Mouse (Mus musculus) CH12.LX (cell line): ENCODE results near the gene Abcc2. TPM values are rescaled to one million over a fixed set of nuclear protein-coding genes. Genes with fewer than 3 reads are reported as not detected.

Source experiments
- DNase-seq: peaks from one replicate; pipeline ENCODE4 v3.0.0-alpha.2; 2013; ENCODE audit errors: extremely low read depth
- H3K27ac ChIP-seq: 2 replicates; pipeline ENCODE4 v1.5.1; 2012; ENCODE audit warnings: low read depth, mild to moderate bottlenecking, control low read depth, moderate library complexity; ENCODE audit not compliant: insufficient read depth
- H3K27me3 ChIP-seq: replicated peaks from 2 replicates; pipeline ENCODE3; 2012; ENCODE audit warnings: inconsistent platforms
- H3K36me3 ChIP-seq, 2 experiments: replicated peaks in 1 of 2; 2 replicates each; pipeline versions ENCODE3 to v1.6.1; 2012; ENCODE audit warnings: inconsistent platforms in 1 of 2, low read length in 1 of 2, mild to moderate bottlenecking in 1 of 2, mixed read lengths in 1 of 2, moderate library complexity in 1 of 2; ENCODE audit not compliant: control insufficient read depth in 1 of 2, insufficient read depth in 1 of 2
- H3K4me1 ChIP-seq, 2 experiments: 2 replicates each; pipeline ENCODE4 v1.6.1; 2012; ENCODE audit warnings: inconsistent platforms in 1 of 2, moderate library complexity in 1 of 2; ENCODE audit not compliant: insufficient read depth in 2 of 2, control insufficient read depth in 1 of 2
- H3K4me2 ChIP-seq: 2 replicates; pipeline ENCODE4 v1.6.1; 2012; ENCODE audit warnings: low read depth, mild to moderate bottlenecking, control low read depth; ENCODE audit not compliant: poor library complexity, insufficient read depth, severe bottlenecking
- H3K4me3 ChIP-seq, 3 experiments: fragments of 150-350 bp in 1 of 3; sonication (generic) in 1 of 3; replicated peaks in 1 of 3; 2 replicates each; pipeline versions ENCODE3 to v1.5.1; 2011 to 2012; ENCODE audit warnings: low read depth in 2 of 3, low read length in 2 of 3, mild to moderate bottlenecking in 2 of 3, moderate library complexity in 2 of 3, control low read depth in 1 of 3, improper control_type of control experiment in 1 of 3, inconsistent platforms in 1 of 3, mixed read lengths in 1 of 3; ENCODE audit not compliant: poor library complexity in 1 of 3
- H3K79me2 ChIP-seq: replicated peaks from 2 replicates; pipeline ENCODE4 v1.6.1; 2012; ENCODE audit warnings: mild to moderate bottlenecking, moderate library complexity; ENCODE audit not compliant: control insufficient read depth, poor library complexity, insufficient read depth, severe bottlenecking; ENCODE audit errors: extremely low read depth
- H3K9ac ChIP-seq: 2 replicates; pipeline ENCODE4 v1.6.1; 2012; ENCODE audit warnings: low read depth, mild to moderate bottlenecking, control low read depth, moderate library complexity; ENCODE audit not compliant: insufficient read depth
- H3K9me3 ChIP-seq: replicated peaks from 2 replicates; pipeline ENCODE3; 2012; ENCODE audit warnings: low read length, inconsistent platforms, mixed read lengths
- CHD1 ChIP-seq: IDR thresholded peaks from 2 replicates; pipeline ENCODE4 v1.6.1; 2012; ENCODE audit warnings: low read depth, low read length, improper control_type of control experiment, inconsistent platforms
- E2F4 ChIP-seq: IDR thresholded peaks from 2 replicates; pipeline ENCODE4 v1.6.1; 2011; ENCODE audit warnings: low read depth, low read length, improper control_type of control experiment; ENCODE audit not compliant: insufficient replicate concordance
- ELF1 ChIP-seq: IDR thresholded peaks from 2 replicates; pipeline ENCODE4 v1.6.1; 2014; ENCODE audit warnings: low read depth, mild to moderate bottlenecking, inconsistent platforms, low read length, improper control_type of control experiment
- GABPA ChIP-seq: IDR thresholded peaks from 2 replicates; pipeline ENCODE4 v1.6.1; 2012; ENCODE audit warnings: low read depth, low read length, improper control_type of control experiment, inconsistent platforms; ENCODE audit not compliant: insufficient replicate concordance
- HCFC1 ChIP-seq: IDR thresholded peaks from 2 replicates; pipeline ENCODE4 v1.6.1; 2012; ENCODE audit warnings: low read depth, mild to moderate bottlenecking, inconsistent platforms, low read length, improper control_type of control experiment
- JUND ChIP-seq: conservative IDR thresholded peaks from 2 replicates; pipeline ENCODE4 v1.6.1; 2011; ENCODE audit warnings: low read depth, low read length, improper control_type of control experiment
- KAT2A ChIP-seq: IDR thresholded peaks from 2 replicates; pipeline ENCODE4 v1.6.1; 2012; ENCODE audit warnings: low read length, improper control_type of control experiment, inconsistent platforms; ENCODE audit not compliant: insufficient replicate concordance
- MEF2A ChIP-seq: IDR thresholded peaks from 2 replicates; pipeline ENCODE4 v1.6.1; 2014; ENCODE audit warnings: low read depth, mild to moderate bottlenecking, inconsistent platforms, low read length, improper control_type of control experiment, borderline replicate concordance
- MXI1 ChIP-seq: IDR thresholded peaks from 2 replicates; pipeline ENCODE4 v1.6.1; 2011; ENCODE audit warnings: mild to moderate bottlenecking, low read depth, low read length, improper control_type of control experiment
- POLR2A ChIP-seq: IDR thresholded peaks from 2 replicates; pipeline ENCODE4 v1.6.1; 2011; ENCODE audit warnings: low read depth, mild to moderate bottlenecking, improper control_type of control experiment, low read length
- POLR2AphosphoS2 ChIP-seq: IDR thresholded peaks from 2 replicates; pipeline ENCODE4 v1.6.1; 2011; ENCODE audit warnings: low read depth, low read length, improper control_type of control experiment
- RAD21 ChIP-seq: IDR thresholded peaks from 2 replicates; pipeline ENCODE4 v1.6.1; 2011; ENCODE audit warnings: low read depth, mild to moderate bottlenecking, low read length, improper control_type of control experiment, moderate library complexity
- RCOR1 ChIP-seq: conservative IDR thresholded peaks from 2 replicates; pipeline ENCODE4 v1.6.1; 2012; ENCODE audit warnings: low read depth, mild to moderate bottlenecking, inconsistent platforms, low read length, improper control_type of control experiment
- SMC3 ChIP-seq: IDR thresholded peaks from 2 replicates; pipeline ENCODE4 v1.6.1; 2011; ENCODE audit warnings: low read depth, low read length, improper control_type of control experiment
- TBP ChIP-seq: conservative IDR thresholded peaks from 2 replicates; pipeline ENCODE4 v1.6.1; 2011; ENCODE audit warnings: low read depth, low read length, improper control_type of control experiment
- UBTF ChIP-seq: IDR thresholded peaks from 2 replicates; pipeline ENCODE4 v1.6.1; 2012; ENCODE audit warnings: low read depth, mild to moderate bottlenecking, inconsistent platforms, low read length, improper control_type of control experiment, moderate library complexity
- ZC3H11A ChIP-seq: IDR thresholded peaks from 2 replicates; pipeline ENCODE4 v1.6.1; 2012; ENCODE audit warnings: low read depth, mild to moderate bottlenecking, inconsistent platforms, low read length, improper control_type of control experiment
- ZNF384 ChIP-seq: IDR thresholded peaks from 2 replicates; pipeline ENCODE4 v1.6.1; 2012; ENCODE audit warnings: low read depth, low read length, improper control_type of control experiment, inconsistent platforms
- dilution Hi-C: fragments of 300-500 bp; cut with MboI; formaldehyde crosslinking; loops from 2 replicates; pipeline ENCODE4 v1.14.3; 2020; ENCODE audit warnings: low sequenced_read_pairs; ENCODE audit not compliant: extremely low pct_unique_long_range_greater_than_20kb, extremely low pct_ligation_motif_present
- in situ Hi-C: fragments of 300-500 bp; cut with MboI; formaldehyde crosslinking; loops from 3 replicates; pipeline ENCODE4 v1.14.3; 2019; ENCODE audit warnings: low sequenced_read_pairs, low pct_ligation_motif_present, low pct_unique_long_range_greater_than_20kb, mixed read lengths
- polyA plus RNA-seq: library from polyadenylated mRNA; unstranded; fragments of >175 nt; gene quantifications from 2 replicates; pipeline ENCODE4 v1.2.1, GENCODE M21; 2012; ENCODE audit warnings: low read depth; ENCODE audit not compliant: insufficient read length
- total RNA-seq, 2 experiments: library from RNA; depleted of rRNA; stranded (reverse); fragments of 300-350 nt in 1 of 2; fragments of >200 nt in 1 of 2; gene quantifications; 2 replicates each; pipeline ENCODE4 v1.2.3; 2012 to 2014

Abcc2 gene
- total and polyA plus RNA-seq, 3 experiments = 0.08 to 0.39 (median 0.09) TPM

DNA sequence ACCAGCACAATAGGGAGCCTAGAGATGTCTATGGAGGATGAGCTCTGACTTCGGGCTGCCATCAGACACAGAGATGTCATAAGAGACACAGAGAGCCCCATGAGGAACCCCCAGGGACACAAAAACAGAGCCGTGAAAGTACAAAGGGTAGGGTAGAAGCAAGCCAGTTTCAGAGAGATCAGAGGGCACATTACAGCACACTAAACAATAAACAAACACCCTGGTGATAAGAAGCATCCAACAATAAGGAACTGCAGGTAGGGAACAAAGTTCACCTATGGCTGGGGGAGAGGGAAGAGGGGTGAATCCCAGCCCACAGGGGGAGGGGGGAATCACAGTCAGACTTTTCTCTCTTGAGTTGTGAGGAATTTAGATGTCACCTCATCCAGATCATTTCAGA lies 105.7 kb downstream of the Abcc2 start:
- Histone ChIP-seq H3K36me3 (peaks cover 0 to 32% of the 10 kb centered on the region in 2 experiments), H3K4me2 (no peak overlapping the region), H3K27me3 (no peaks in the 10 kb centered on the region), H3K9me3 (no peaks in the 10 kb centered on the region), H3K4me3 (no peak overlapping the region), H3K27ac (no peak overlapping the region), H3K79me2 (no peaks in the 10 kb centered on the region), H3K4me1 (peaks cover 0 to 15% of the 10 kb centered on the region in 2 experiments; a peak in 2 of 4 replicates), H3K9ac (no peak overlapping the region)
- DNase-seq = no peak
- dilution Hi-C loops (no loop called here), in situ Hi-C loops (no loop called here)
- TF ChIP-seq TBP (no peak), CHD1 (no peak), RAD21 (no peak), POLR2A (no peak), ZNF384 (no peak), ZC3H11A (no peak), RCOR1 (no peak), UBTF (no peak), KAT2A (no peak), MEF2A (no peak), POLR2AphosphoS2 (no peak), ELF1 (no peak), HCFC1 (no peak), MXI1 (no peak), GABPA (no peak), SMC3 (no peak), JUND (no peak), E2F4 (no peak)

Other genes starting within 250 kb of the Abcc2 start
- not detected in 2 replicates for gene Nkx2-3, start 169.9 kb upstream of the Abcc2 start, total RNA-seq (2012; rRNA removed)
- not detected in 2 replicates for gene Nkx2-3, start 169.9 kb upstream of the Abcc2 start, total RNA-seq (2014; rRNA removed)
- gene Nkx2-3, start 169.9 kb upstream of the Abcc2 start, polyA plus RNA-seq = 0.15 TPM in 1 of 2 replicates, not detected in the other
- gene Slc25a28, start 107.3 kb upstream of the Abcc2 start, total RNA-seq (2012; rRNA removed) = 33.0 and 35.2 TPM in 2 replicates
- gene Slc25a28, start 107.3 kb upstream of the Abcc2 start, total RNA-seq (2014; rRNA removed) = 37.8 and 41.5 TPM in 2 replicates
- 42.8 and 48.1 TPM in 2 replicates for gene Slc25a28, start 107.3 kb upstream of the Abcc2 start, polyA plus RNA-seq
- 6.0 and 7.7 TPM in 2 replicates for gene Entpd7, start 92.5 kb upstream of the Abcc2 start, total RNA-seq (2012; rRNA removed)
- 2.7 and 2.9 TPM in 2 replicates for gene Entpd7, start 92.5 kb upstream of the Abcc2 start, total RNA-seq (2014; rRNA removed)
- gene Entpd7, start 92.5 kb upstream of the Abcc2 start, polyA plus RNA-seq = 3.9 and 4.0 TPM in 2 replicates
- 10.0 and 10.1 TPM in 2 replicates for gene Cutc, start 29.2 kb upstream of the Abcc2 start, total RNA-seq (2012; rRNA removed)
- 18.2 and 18.5 TPM in 2 replicates for gene Cutc, start 29.2 kb upstream of the Abcc2 start, total RNA-seq (2014; rRNA removed)
- 22.7 and 29.4 TPM in 2 replicates for gene Cutc, start 29.2 kb upstream of the Abcc2 start, polyA plus RNA-seq
- 17.4 and 19.3 TPM in 2 replicates for gene Cox15, start 29.2 kb upstream of the Abcc2 start, total RNA-seq (2012; rRNA removed)
- gene Cox15, start 29.2 kb upstream of the Abcc2 start, total RNA-seq (2014; rRNA removed) = 18.1 and 20.2 TPM in 2 replicates
- 24.6 and 26.9 TPM in 2 replicates for gene Cox15, start 29.2 kb upstream of the Abcc2 start, polyA plus RNA-seq
- 2.3 and 2.6 TPM in 2 replicates for gene Dnmbp, start 158.0 kb downstream of the Abcc2 start, total RNA-seq (2012; rRNA removed)
- gene Dnmbp, start 158.0 kb downstream of the Abcc2 start, total RNA-seq (2014; rRNA removed) = 1.8 and 1.9 TPM in 2 replicates
- gene Dnmbp, start 158.0 kb downstream of the Abcc2 start, polyA plus RNA-seq = 4.7 and 5.4 TPM in 2 replicates
- gene Cpn1, start 204.4 kb downstream of the Abcc2 start, total RNA-seq (2012; rRNA removed) = 0.13 and 0.17 TPM in 2 replicates
- gene Cpn1, start 204.4 kb downstream of the Abcc2 start, total RNA-seq (2014; rRNA removed) = 0.34 and 0.45 TPM in 2 replicates
- 0.83 and 1.0 TPM in 2 replicates for gene Cpn1, start 204.4 kb downstream of the Abcc2 start, polyA plus RNA-seq
- gene Cyp2c23, start 247.0 kb downstream of the Abcc2 start, total RNA-seq (2012; rRNA removed) = not detected in 2 replicates
- gene Cyp2c23, start 247.0 kb downstream of the Abcc2 start, total RNA-seq (2014; rRNA removed) = 0.13 TPM in 1 of 2 replicates, not detected in the other
- gene Cyp2c23, start 247.0 kb downstream of the Abcc2 start, polyA plus RNA-seq = 0.11 and 0.12 TPM in 2 replicates